Mouse (Mus musculus) myocyte (in vitro differentiated cells): ENCODE data around the gene Hsdl1.

Source experiments
- CEBPB ChIP-seq: IDR thresholded peaks from 2 replicates; pipeline ENCODE4 v1.6.1; 2011; ENCODE audit warnings: mild to moderate bottlenecking, moderate library complexity; ENCODE audit not compliant: poor library complexity, insufficient read depth, severe bottlenecking
- E2F4 ChIP-seq: IDR thresholded peaks from one replicate; pipeline ENCODE4 v1.6.1; 2011; ENCODE audit warnings: mild to moderate bottlenecking, control low read depth, moderate library complexity; ENCODE audit not compliant: insufficient read depth
- MAX ChIP-seq: IDR thresholded peaks from one replicate; pipeline ENCODE4 v1.6.1; 2011; ENCODE audit warnings: low read depth, mild to moderate bottlenecking, control low read depth
- MYOD1 ChIP-seq, 3 experiments: IDR thresholded peaks; one replicate each; pipeline ENCODE4 v1.6.1; 2011; ENCODE audit warnings: control low read depth in 2 of 3, low read depth in 2 of 3, mild to moderate bottlenecking in 2 of 3, moderate library complexity in 1 of 3; ENCODE audit not compliant: insufficient read length in 2 of 3, control insufficient read depth in 1 of 3
- MYOG ChIP-seq, 3 experiments: IDR thresholded peaks; one replicate each; pipeline ENCODE4 v1.6.1; 2011; ENCODE audit warnings: control low read depth in 2 of 3, low read depth in 2 of 3, mild to moderate bottlenecking in 2 of 3; ENCODE audit not compliant: insufficient read length in 2 of 3, control insufficient read depth in 1 of 3, insufficient read depth in 1 of 3
- POLR2A ChIP-seq: IDR thresholded peaks from one replicate; pipeline ENCODE4 v1.6.1; 2011; ENCODE audit warnings: low read depth, mild to moderate bottlenecking, control low read depth, moderate library complexity; ENCODE audit not compliant: insufficient read length
- POLR2AphosphoS2 ChIP-seq: IDR thresholded peaks from one replicate; pipeline ENCODE4 v1.6.1; 2011; ENCODE audit warnings: low read depth, control low read depth; ENCODE audit not compliant: insufficient read length
- REST ChIP-seq: IDR thresholded peaks from one replicate; pipeline ENCODE4 v1.6.1; 2011; ENCODE audit warnings: mild to moderate bottlenecking, control low read depth, moderate library complexity; ENCODE audit not compliant: insufficient read depth, insufficient read length
- SRF ChIP-seq: IDR thresholded peaks from one replicate; pipeline ENCODE4 v1.6.1; 2011; ENCODE audit warnings: low read depth; ENCODE audit not compliant: control insufficient read depth, insufficient read length
- TCF12 ChIP-seq: IDR thresholded peaks from one replicate; pipeline ENCODE4 v1.6.1; 2011; ENCODE audit warnings: mild to moderate bottlenecking, control low read depth; ENCODE audit not compliant: poor library complexity, insufficient read depth, severe bottlenecking
- USF1 ChIP-seq: IDR thresholded peaks from one replicate; pipeline ENCODE4 v1.6.1; 2011; ENCODE audit warnings: low read depth, mild to moderate bottlenecking, control low read depth, moderate library complexity

GRCm38 (mm10) chr8:119516674-119517073 is 58.3 kb downstream of the Hsdl1 start:
- TF ChIP-seq POLR2A (no peak), USF1 (no peak), TCF12 (no peak), POLR2AphosphoS2 (no peak), MYOG (IDR thresholded peaks at IDR 0.05; ENCODE audit: control insufficient read depth in 1 of 3, insufficient read depth in 1 of 3, insufficient read length in 2 of 3, low read depth in 2 of 3) (no peak), CEBPB (no peak), REST (no peak), SRF (no peak), MAX (no peak), E2F4 (no peak), MYOD1 (IDR thresholded peaks at IDR 0.05; ENCODE audit: control insufficient read depth in 1 of 3, insufficient read length in 2 of 3, low read depth in 2 of 3) (no peak)
